Mouse (Mus musculus): Measurements from ENCODE around the gene Slc35f6.

DNA sequence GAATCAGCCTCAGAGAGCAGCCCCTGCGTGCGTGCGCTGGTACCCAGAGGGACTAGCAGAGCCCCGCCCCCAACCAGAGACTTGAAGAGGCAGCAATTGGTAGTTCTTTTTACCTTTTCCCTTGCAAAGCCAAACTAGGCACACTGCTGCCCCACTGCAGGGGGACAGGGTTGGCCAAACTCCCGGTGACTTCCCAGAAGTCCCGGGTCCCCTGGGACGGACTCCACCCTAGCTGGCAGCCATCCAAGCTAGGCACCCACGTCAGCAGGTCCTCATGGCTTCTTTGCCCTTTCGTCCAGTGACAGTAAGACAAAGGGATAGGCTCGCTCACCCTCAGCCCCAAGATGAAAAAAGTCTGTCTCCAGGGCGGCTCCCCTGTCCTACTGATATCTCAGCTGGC is 29.9 kb upstream of the Slc35f6 start:
- no peak for TF ChIP-seq CTCF (IDR thresholded peaks at IDR 0.05; ENCODE audit: borderline replicate concordance, control insufficient read depth, extremely low read depth, insufficient read depth, low read length, poor library complexity)
- TF ChIP-seq POLR2A (IDR thresholded peaks at IDR 0.05; ENCODE audit: control insufficient read depth, extremely low read depth, insufficient read depth, low read length, poor library complexity): no peak

Measured in thymus, adult 2 months (tissue).